22 mouse cellular contexts compared by ENCODE assay signal in the genomic region with DNA sequence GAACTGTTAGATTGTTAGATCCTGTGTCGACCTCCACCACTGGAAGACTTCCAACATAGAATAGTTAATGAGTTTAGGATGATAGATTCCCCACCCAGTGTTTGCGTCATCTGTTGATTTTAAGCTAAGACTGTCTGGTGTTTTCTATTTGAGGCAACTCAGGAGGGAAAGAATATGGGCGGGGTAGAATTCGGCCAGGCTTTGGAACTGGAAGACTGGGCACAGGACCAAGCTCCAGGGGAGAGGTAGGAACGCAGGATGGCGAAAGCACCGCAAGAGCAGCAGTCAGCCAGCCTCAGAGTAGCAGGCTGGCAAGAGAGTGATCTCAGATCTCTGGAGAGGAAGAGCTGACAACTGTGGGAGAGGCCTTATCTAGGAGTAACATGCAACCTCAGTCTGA.
DNase-seq lines count a peak whose midpoint lies in the region; ATAC-seq lines count a peak whose summit lies in the region.
"Had no signal": no experiment of that assay in that cellular context is flagged by ENCODE, and none has a peak within 500 bp of the region (broad histone marks: within the 10 kb centered on the region; RNA-seq: fewer than 3 reads in every experiment).

No protein-coding gene starts in this region.

- DNase-seq in adrenal gland, postnatal 14 days, result peak; percentile 12
- DNase-seq in adrenal gland, adult 2 months, result no peak
- peak; percentile 41 for DNase-seq in embryonic facial prominence, embryonic 14.5 days (ENCODE audit: low spot score)
- DNase-seq in embryonic facial prominence, embryonic 10.5 days (ENCODE audit: low spot score), result no peak
- peak; percentile 4 for DNase-seq in kidney, postnatal 10 days
- peak; percentile 78 for DNase-seq in fibroblast of lung, adult 2 months (ENCODE audit: low read depth)
- no peak for DNase-seq in heart, postnatal 10 days
- DNase-seq: adrenal gland, adult 8-10 months; gastrocnemius, postnatal 14 days; heart, postnatal 4 days; kidney, adult 18-20 months; kidney, postnatal 14 days; liver; right cerebral cortex, adult 18-20 months; thymus, postnatal 36 days had no signal

- H3K9ac ChIP-seq in embryonic facial prominence, embryonic 14.5 days (ENCODE audit: low read depth, low read length), result no peak overlapping the region
- H3K9ac ChIP-seq in kidney, embryonic 16.5 days (replicated peaks; ENCODE audit: low read length), result no peak overlapping the region
- H3K9ac ChIP-seq: neural tube, embryonic 12.5 days had no signal

- H3K27ac ChIP-seq in embryonic facial prominence, embryonic 14.5 days (replicated peaks; ENCODE audit: low read depth, low read length), result no peak overlapping the region
- H3K27ac ChIP-seq in embryonic facial prominence, embryonic 10.5 days (replicated peaks), result no peak overlapping the region
- no peak overlapping the region for H3K27ac ChIP-seq in kidney, embryonic 16.5 days (ENCODE audit: low read length)
- H3K27ac ChIP-seq: layer of hippocampus, adult 2 months; neural tube, embryonic 12.5 days had no signal

- no peaks in the 10 kb centered on the region for H3K36me3 ChIP-seq in embryonic facial prominence, embryonic 14.5 days (ENCODE audit: control insufficient read depth, insufficient read depth, low read length)
- no peaks in the 10 kb centered on the region for H3K36me3 ChIP-seq in embryonic facial prominence, embryonic 10.5 days (replicated peaks)
- no peaks in the 10 kb centered on the region for H3K36me3 ChIP-seq in kidney, embryonic 16.5 days (ENCODE audit: insufficient read depth, low read length)
- H3K36me3 ChIP-seq: neural tube, embryonic 12.5 days had no signal

- no peak overlapping the region for H3K4me2 ChIP-seq in embryonic facial prominence, embryonic 14.5 days (ENCODE audit: low read depth, low read length)
- no peak overlapping the region for H3K4me2 ChIP-seq in kidney, embryonic 16.5 days (replicated peaks; ENCODE audit: low read depth, low read length)
- H3K4me2 ChIP-seq: midbrain, embryonic 11.5 days; neural tube, embryonic 12.5 days had no signal

- H3K4me3 ChIP-seq in embryonic facial prominence, embryonic 14.5 days (ENCODE audit: low read depth, low read length), result no peak overlapping the region
- no peak overlapping the region for H3K4me3 ChIP-seq in embryonic facial prominence, embryonic 10.5 days
- H3K4me3 ChIP-seq in kidney, embryonic 16.5 days (ENCODE audit: low read length), result no peak overlapping the region
- H3K4me3 ChIP-seq: erythroblast, embryonic 14.5 days; layer of hippocampus, adult 2 months; neural tube, embryonic 12.5 days had no signal

- H3K9me3 ChIP-seq in embryonic facial prominence, embryonic 14.5 days (ENCODE audit: control insufficient read depth, low read length), result no peaks in the 10 kb centered on the region
- no peaks in the 10 kb centered on the region for H3K9me3 ChIP-seq in embryonic facial prominence, embryonic 10.5 days
- H3K9me3 ChIP-seq in kidney, embryonic 16.5 days (ENCODE audit: low read length), result no peaks in the 10 kb centered on the region
- H3K9me3 ChIP-seq: neural tube, embryonic 12.5 days had no signal

- 62% methylated on average over 7 of the region's 7 CpGs for WGBS in embryonic facial prominence, embryonic 14.5 days
- WGBS in embryonic facial prominence, embryonic 10.5 days, result 91% methylated on average over 7 of the region's 7 CpGs
- WGBS in kidney, embryonic 16.5 days, result 81% methylated on average over 7 of the region's 7 CpGs

- no peak for ATAC-seq in embryonic facial prominence, embryonic 14.5 days (ENCODE audit: low read depth)
- ATAC-seq in kidney, embryonic 16.5 days (ENCODE audit: low FRiP score, low TSS enrichment), result no peak
- ATAC-seq: lung, postnatal 0 days had no signal

- intact Hi-C loops in heart, postnatal 10 days (cut with DNase I), result no loop called here

- no peaks in the 10 kb centered on the region for H3K27me3 ChIP-seq in embryonic facial prominence, embryonic 14.5 days (replicated peaks; ENCODE audit: control insufficient read depth, insufficient read depth, low read length)
- no peaks in the 10 kb centered on the region for H3K27me3 ChIP-seq in embryonic facial prominence, embryonic 10.5 days (replicated peaks; ENCODE audit: low read depth, poor library complexity, severe bottlenecking)
- H3K27me3 ChIP-seq in kidney, embryonic 16.5 days (ENCODE audit: insufficient read depth, low read length), result no peaks in the 10 kb centered on the region
- H3K27me3 ChIP-seq: CH12.LX; neural tube, embryonic 12.5 days had no signal

- no peaks in the 10 kb centered on the region for H3K4me1 ChIP-seq in embryonic facial prominence, embryonic 14.5 days (ENCODE audit: control insufficient read depth, insufficient read depth, low read length)
- H3K4me1 ChIP-seq in embryonic facial prominence, embryonic 10.5 days, result no peaks in the 10 kb centered on the region
- H3K4me1 ChIP-seq in kidney, embryonic 16.5 days (ENCODE audit: insufficient read depth, low read length), result no peaks in the 10 kb centered on the region
- H3K4me1 ChIP-seq: neural tube, embryonic 12.5 days had no signal

Comparison
In these comparisons a context has a peak if more than half of its experiments do, and no peak if none do; other contexts are left out.
1. DNase-seq: peak in adrenal gland, postnatal 14 days (single experiment), embryonic facial prominence, embryonic 14.5 days (single experiment), kidney, postnatal 10 days (single experiment) and fibroblast of lung, adult 2 months (single experiment); none in adrenal gland, adult 2 months (single experiment), embryonic facial prominence, embryonic 10.5 days (single experiment) and heart, postnatal 10 days (0 of 2).